Mouse (Mus musculus): ENCODE results near the gene Cpsf7. TPM values are rescaled to one million over a fixed set of nuclear protein-coding genes. Genes with fewer than 3 reads are reported as not detected.
A peak's percentile ranks its signal among the peaks of the same experiment; 100 is the strongest.

Gene Cpsf7
- total and polyA plus RNA-seq, 3 experiments = 20.6 to 25.2 (median 23.8) TPM

- 92% methylated on average over 8 of the region's 8 CpGs for WGBS
- Histone ChIP-seq H3K4me1 (ENCODE audit: control insufficient read depth, insufficient read depth, low read length) (no peaks in the 10 kb centered on the region), H3K9ac (ENCODE audit: low read depth, low read length) (no peak overlapping the region), H3K79me2 (replicated peaks; ENCODE audit: control insufficient read depth, insufficient read depth, low read length) (no peaks in the 10 kb centered on the region), H3K4me3 (no peak overlapping the region), H3K27me3 (ENCODE audit: control insufficient read depth, insufficient read depth, low read length) (no peaks in the 10 kb centered on the region), H3K27ac (no peak overlapping the region), H3K36me3 (ENCODE audit: control insufficient read depth, insufficient read depth, low read length) (no peaks in the 10 kb centered on the region)
- intact Hi-C loops (cut with DNase I) = no loop called here
- TF ChIP-seq EP300 (IDR thresholded peaks at IDR 0.05; ENCODE audit: insufficient read depth, low read depth, low read length) (no peak), POLR2A (IDR thresholded peaks at IDR 0.05; ENCODE audit: insufficient read depth, low read depth, low read length) (no peak), CTCF (IDR thresholded peaks at IDR 0.05) (no peak)
- peak in 1 of 2 experiments; percentile 42 for DNase-seq
Observed at GRCm38 (mm10) chr19:10585112-10585511, 60.0 kb downstream of the Cpsf7 start.

DNA sequence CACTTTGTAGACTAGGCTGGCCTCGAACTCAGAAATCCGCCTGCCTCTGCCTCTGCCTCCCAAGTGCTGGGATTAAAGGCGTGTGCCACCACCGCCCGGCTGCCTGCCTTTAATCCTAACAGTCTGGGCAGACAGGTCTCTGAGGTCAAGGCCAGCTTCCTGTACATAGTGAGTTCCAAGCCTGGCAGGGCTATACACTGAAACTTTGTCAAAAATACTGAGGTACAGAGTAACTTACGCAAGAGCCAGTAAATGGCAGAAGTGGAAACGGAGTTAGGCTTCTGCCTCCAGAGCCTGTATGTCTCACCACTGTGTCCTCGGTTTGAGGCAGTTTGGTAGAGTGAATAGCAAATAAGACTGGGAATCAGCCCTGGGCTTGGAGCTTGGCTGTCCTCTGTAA is 62.2 kb downstream of the Cpsf7 start:
- no peaks in the 10 kb centered on the region for H3K79me2 ChIP-seq (replicated peaks; ENCODE audit: control insufficient read depth, insufficient read depth, low read length)
- intact Hi-C loops (cut with DNase I) = no loop called here
- WGBS = 93% methylated on average over 8 of the region's 8 CpGs
- no peak overlapping the region for H3K4me3 ChIP-seq
- H3K9ac ChIP-seq (ENCODE audit: low read depth, low read length) = no peak overlapping the region
- H3K36me3 ChIP-seq (ENCODE audit: control insufficient read depth, insufficient read depth, low read length) = no peaks in the 10 kb centered on the region
- DNase-seq = no peak
- H3K27me3 ChIP-seq (ENCODE audit: control insufficient read depth, insufficient read depth, low read length) = no peaks in the 10 kb centered on the region
- TF ChIP-seq EP300 (IDR thresholded peaks at IDR 0.05; ENCODE audit: insufficient read depth, low read depth, low read length) (no peak), POLR2A (IDR thresholded peaks at IDR 0.05; ENCODE audit: insufficient read depth, low read depth, low read length) (no peak), CTCF (IDR thresholded peaks at IDR 0.05) (no peak)
- H3K4me1 ChIP-seq (ENCODE audit: control insufficient read depth, insufficient read depth, low read length) = no peaks in the 10 kb centered on the region
- no peak overlapping the region for H3K27ac ChIP-seq

DNA sequence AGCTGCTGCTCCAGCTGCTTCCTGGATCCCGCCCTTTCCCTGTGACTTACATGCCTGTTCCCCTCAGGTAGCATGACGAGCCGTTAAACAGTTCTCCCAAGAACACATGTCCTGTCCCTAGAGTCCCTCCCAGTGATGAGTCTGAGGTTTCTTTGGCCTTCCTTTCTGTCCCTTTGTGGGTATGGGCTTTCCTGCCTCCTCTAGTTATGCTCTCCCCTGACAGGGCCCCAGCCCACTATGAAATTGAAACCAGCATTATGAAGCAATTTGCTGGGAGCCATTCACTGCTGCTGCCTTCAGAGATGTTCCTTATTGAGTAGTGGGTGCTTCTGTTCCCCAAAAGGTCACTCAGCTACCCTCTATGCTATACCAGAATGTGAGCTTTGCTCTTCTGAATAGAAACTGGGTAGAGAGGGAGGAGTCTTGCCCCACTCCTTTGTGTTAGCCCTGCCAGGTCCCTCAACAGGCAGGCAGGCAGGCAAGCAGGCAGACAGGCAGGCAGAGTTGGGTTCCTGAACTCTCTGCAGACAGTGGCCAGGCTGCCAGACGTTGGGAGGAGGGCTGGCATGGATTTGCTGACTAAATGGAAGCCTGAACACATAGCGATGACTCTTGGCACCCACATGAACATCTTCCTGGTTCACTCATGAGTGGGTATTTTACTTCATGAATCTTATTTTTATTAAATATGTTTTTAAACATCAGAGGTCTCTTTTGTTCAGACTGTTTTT is 64.2 kb downstream of the Cpsf7 start:
- WGBS = 61% methylated on average over 5 of the region's 5 CpGs
- H3K36me3 ChIP-seq (ENCODE audit: control insufficient read depth, insufficient read depth, low read length) = no peaks in the 10 kb centered on the region

GRCm38 (mm10) chr19:10590301-10590700 is 65.2 kb downstream of the Cpsf7 start:
- no peak overlapping the region for H3K9ac ChIP-seq (ENCODE audit: low read depth, low read length)
- no peak overlapping the region for H3K27ac ChIP-seq
- no peaks in the 10 kb centered on the region for H3K27me3 ChIP-seq (ENCODE audit: control insufficient read depth, insufficient read depth, low read length)
- H3K4me1 ChIP-seq (ENCODE audit: control insufficient read depth, insufficient read depth, low read length) = no peaks in the 10 kb centered on the region
- TF ChIP-seq CTCF (IDR thresholded peaks at IDR 0.05) (no peak), POLR2A (IDR thresholded peaks at IDR 0.05; ENCODE audit: insufficient read depth, low read depth, low read length) (no peak), EP300 (IDR thresholded peaks at IDR 0.05; ENCODE audit: insufficient read depth, low read depth, low read length) (no peak)
- no peaks in the 10 kb centered on the region for H3K79me2 ChIP-seq (replicated peaks; ENCODE audit: control insufficient read depth, insufficient read depth, low read length)
- no peak for DNase-seq
- H3K36me3 ChIP-seq (ENCODE audit: control insufficient read depth, insufficient read depth, low read length) = no peaks in the 10 kb centered on the region
- no peak overlapping the region for H3K4me3 ChIP-seq
- 76% methylated on average over 3 of the region's 3 CpGs for WGBS
- intact Hi-C loops (cut with DNase I) = no loop called here

More for the DNA sequence above, 64.2 kb downstream of the Cpsf7 start:
- H3K4me3 ChIP-seq = no peak overlapping the region
- H3K27me3 ChIP-seq (ENCODE audit: control insufficient read depth, insufficient read depth, low read length) = no peaks in the 10 kb centered on the region
- no peaks in the 10 kb centered on the region for H3K79me2 ChIP-seq (replicated peaks; ENCODE audit: control insufficient read depth, insufficient read depth, low read length)
- H3K4me1 ChIP-seq (ENCODE audit: control insufficient read depth, insufficient read depth, low read length) = no peaks in the 10 kb centered on the region
- DNase-seq = no peak
- no peak overlapping the region for H3K9ac ChIP-seq (ENCODE audit: low read depth, low read length)
- TF ChIP-seq CTCF (IDR thresholded peaks at IDR 0.05) (no peak), POLR2A (IDR thresholded peaks at IDR 0.05; ENCODE audit: insufficient read depth, low read depth, low read length) (no peak), EP300 (IDR thresholded peaks at IDR 0.05; ENCODE audit: insufficient read depth, low read depth, low read length) (no peak)
- H3K27ac ChIP-seq = no peak overlapping the region
- intact Hi-C loops (cut with DNase I) = no loop called here

- TF ChIP-seq POLR2A (IDR thresholded peaks at IDR 0.05; ENCODE audit: insufficient read depth, low read depth, low read length) (no peak), EP300 (IDR thresholded peaks at IDR 0.05; ENCODE audit: insufficient read depth, low read depth, low read length) (no peak), CTCF (IDR thresholded peaks at IDR 0.05) (no peak)
- Histone ChIP-seq H3K36me3 (ENCODE audit: control insufficient read depth, insufficient read depth, low read length) (no peaks in the 10 kb centered on the region), H3K9ac (ENCODE audit: low read depth, low read length) (no peak overlapping the region), H3K4me1 (ENCODE audit: control insufficient read depth, insufficient read depth, low read length) (no peaks in the 10 kb centered on the region), H3K4me3 (no peak overlapping the region), H3K79me2 (replicated peaks; ENCODE audit: control insufficient read depth, insufficient read depth, low read length) (no peaks in the 10 kb centered on the region), H3K27ac (no peak overlapping the region), H3K27me3 (ENCODE audit: control insufficient read depth, insufficient read depth, low read length) (no peaks in the 10 kb centered on the region)
- no peak for DNase-seq
- WGBS = 91% methylated on average over 6 of the region's 6 CpGs
- intact Hi-C loops (cut with DNase I) = no loop called here
Observed at GRCm38 (mm10) chr19:10591659-10592377, 66.8 kb downstream of the Cpsf7 start.

Other genes starting within 250 kb of the Cpsf7 start
- 1 to 10 TPM; 2.5 to 3.3 TPM for gene Dagla, start 220.4 kb upstream of the Cpsf7 start, total RNA-seq (2021)
- 4.8 and 5.7 TPM in 2 replicates for gene Dagla, start 220.4 kb upstream of the Cpsf7 start, polyA plus RNA-seq (2012; rRNA removed)
- 10 to 100 TPM; 35.7 to 38.6 TPM for gene Syt7, start 136.2 kb upstream of the Cpsf7 start, total RNA-seq (2021)
- gene Syt7, start 136.2 kb upstream of the Cpsf7 start, polyA plus RNA-seq (2012; rRNA removed) = 17.6 and 20.1 TPM in 2 replicates
- 1 to 10 TPM; 1.7 to 2.3 TPM for gene Lrrc10b, start 67.8 kb upstream of the Cpsf7 start, total RNA-seq (2021)
- 0.12 and 1.2 TPM in 2 replicates for gene Lrrc10b, start 67.8 kb upstream of the Cpsf7 start, polyA plus RNA-seq (2012; rRNA removed)
- under 1 TPM; 0.16 to 0.29 TPM for gene Ppp1r32, start 42.3 kb upstream of the Cpsf7 start, total RNA-seq (2021)
- 0.20 and 1.1 TPM in 2 replicates for gene Ppp1r32, start 42.3 kb upstream of the Cpsf7 start, polyA plus RNA-seq (2012; rRNA removed)
- 10 to 100 TPM; 65.5 to 77.9 TPM for gene Sdhaf2, start 876 bp downstream of the Cpsf7 start, total RNA-seq (2021)
- gene Sdhaf2, start 876 bp downstream of the Cpsf7 start, polyA plus RNA-seq (2012; rRNA removed) = 45.7 and 74.6 TPM in 2 replicates
- gene Tmem216, start 31.0 kb downstream of the Cpsf7 start, total RNA-seq (2021) = 1 to 10 TPM; 5.5 to 5.8 TPM
- gene Tmem216, start 31.0 kb downstream of the Cpsf7 start, polyA plus RNA-seq (2012; rRNA removed) = 13.0 and 19.2 TPM in 2 replicates
- 10 to 100 TPM; 11.3 TPM for gene Cyb561a3, start 51.9 kb downstream of the Cpsf7 start, total RNA-seq (2021)
- 24.3 and 32.2 TPM in 2 replicates for gene Cyb561a3, start 51.9 kb downstream of the Cpsf7 start, polyA plus RNA-seq (2012; rRNA removed)
- gene Tmem138, start 52.1 kb downstream of the Cpsf7 start, total RNA-seq (2021) = 1 to 10 TPM; 1.9 to 2.7 TPM
- 6.2 and 6.7 TPM in 2 replicates for gene Tmem138, start 52.1 kb downstream of the Cpsf7 start, polyA plus RNA-seq (2012; rRNA removed)
- gene Ddb1, start 80.1 kb downstream of the Cpsf7 start, total RNA-seq (2021) = 100 to 1,000 TPM; 133 to 153 TPM
- gene Ddb1, start 80.1 kb downstream of the Cpsf7 start, polyA plus RNA-seq (2012; rRNA removed) = 71.1 and 114 TPM in 2 replicates
- gene Tkfc, start 80.4 kb downstream of the Cpsf7 start, total RNA-seq (2021) = 1 to 10 TPM; 8.2 to 9.6 TPM
- gene Tkfc, start 80.4 kb downstream of the Cpsf7 start, polyA plus RNA-seq (2012; rRNA removed) = 7.4 and 9.1 TPM in 2 replicates
- gene Vwce, start 108.9 kb downstream of the Cpsf7 start, total RNA-seq (2021) = not detected
- not detected in 2 replicates for gene Vwce, start 108.9 kb downstream of the Cpsf7 start, polyA plus RNA-seq (2012; rRNA removed)
- gene Pga5, start 152.8 kb downstream of the Cpsf7 start, total RNA-seq (2021) = not detected
- not detected in 2 replicates for gene Pga5, start 152.8 kb downstream of the Cpsf7 start, polyA plus RNA-seq (2012; rRNA removed)
- gene Vps37c, start 163.5 kb downstream of the Cpsf7 start, total RNA-seq (2021) = 10 to 100 TPM; 18.6 to 20.7 TPM
- gene Vps37c, start 163.5 kb downstream of the Cpsf7 start, polyA plus RNA-seq (2012; rRNA removed) = 23.7 and 24.6 TPM in 2 replicates
- gene Cd5, start 213.7 kb downstream of the Cpsf7 start, total RNA-seq (2021) = under 1 TPM; 0.11 to 0.26 TPM
- 0.35 and 0.80 TPM in 2 replicates for gene Cd5, start 213.7 kb downstream of the Cpsf7 start, polyA plus RNA-seq (2012; rRNA removed)

Data from heart, adult 2 months (tissue).